Mouse (Mus musculus) left cerebral cortex, adult 8-10 months (tissue): ENCODE data around the gene Pigk. TPM values are rescaled to one million over a fixed set of nuclear protein-coding genes. Genes with fewer than 3 reads are reported as not detected.
A peak's percentile ranks its signal among the peaks of the same experiment; 100 is the strongest.

ENCODE experiments used
- DNase-seq, 2 experiments: peaks; one replicate each; pipeline ENCODE4 v3.0.0; 2022; ENCODE audit warnings: low spot score in 2 of 2
- total RNA-seq, 4 experiments: library from RNA; stranded (reverse); gene quantifications; 2 replicates each; pipeline ENCODE4 v1.2.4; 2022

Pigk gene
- total RNA-seq, 4 experiments from 2014 or later, result 52.5 to 68.3 (median 54.0) TPM

GRCm38 (mm10) chr3:152932096-152932495 lies 218.2 kb downstream of the Pigk start:
- no peak for DNase-seq

DNA sequence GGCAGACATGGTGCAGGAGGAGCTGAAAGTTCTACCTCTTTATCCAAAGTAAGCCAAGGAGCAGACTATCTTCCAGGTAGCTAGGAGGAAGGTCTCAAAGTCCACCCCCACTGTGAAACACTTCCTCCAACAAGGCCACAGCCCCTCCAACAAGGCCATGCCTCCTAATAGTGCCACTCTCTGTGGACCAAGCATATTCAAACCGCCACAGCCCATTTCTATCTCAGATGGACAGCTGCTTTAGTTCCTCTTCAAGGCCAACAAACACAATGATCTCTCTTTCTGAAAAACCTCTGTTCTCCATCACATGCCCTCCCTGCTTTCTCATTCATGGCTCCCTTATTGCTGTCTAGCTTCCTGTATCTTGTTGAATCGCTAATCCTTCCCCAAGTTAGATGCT lies 218.6 kb downstream of the Pigk start:
- no peak for DNase-seq

GRCm38 (mm10) chr3:152933737-152934136 lies 219.8 kb downstream of the Pigk start:
- no peak for DNase-seq

GRCm38 (mm10) chr3:152936313-152936712 lies 222.4 kb downstream of the Pigk start:
- no peak for DNase-seq

GRCm38 (mm10) chr3:152941671-152942070 lies 227.8 kb downstream of the Pigk start:
- DNase-seq, result no peak

GRCm38 (mm10) chr3:152942985-152943384 lies 229.1 kb downstream of the Pigk start:
- no peak for DNase-seq

- no peak for DNase-seq
Measured at GRCm38 (mm10) chr3:152944766-152945165, 230.9 kb downstream of the Pigk start.

DNA sequence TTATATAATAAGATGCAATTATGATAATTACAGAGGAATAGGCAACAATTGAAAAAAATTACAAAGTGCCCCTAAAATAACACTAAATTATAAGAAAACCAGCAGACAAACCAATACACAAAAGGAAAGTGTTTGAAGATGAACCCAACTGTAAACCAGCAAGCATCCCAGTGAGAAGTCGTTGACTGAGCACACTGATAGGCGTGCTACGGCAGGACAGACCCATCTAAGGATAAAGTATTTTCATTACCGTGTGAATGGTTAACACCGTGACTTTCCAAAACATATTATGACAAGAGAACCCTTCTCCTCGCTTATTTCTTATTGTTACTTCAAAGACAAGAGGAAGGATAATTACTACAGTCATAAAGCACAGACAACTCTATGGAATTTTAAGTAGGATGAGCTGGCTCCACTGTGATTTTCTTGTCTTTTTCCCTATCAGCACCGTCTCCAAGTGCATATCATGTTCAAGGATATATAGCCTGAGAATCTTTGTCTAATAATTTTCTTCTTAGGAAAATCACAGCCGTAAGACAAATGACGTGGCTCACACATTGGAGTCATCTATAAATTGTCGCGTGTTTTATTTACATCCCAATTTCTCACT lies 233.2 kb downstream of the Pigk start:
- DNase-seq, result no peak

GRCm38 (mm10) chr3:152948556-152948955 lies 234.7 kb downstream of the Pigk start:
- no peak for DNase-seq

DNA sequence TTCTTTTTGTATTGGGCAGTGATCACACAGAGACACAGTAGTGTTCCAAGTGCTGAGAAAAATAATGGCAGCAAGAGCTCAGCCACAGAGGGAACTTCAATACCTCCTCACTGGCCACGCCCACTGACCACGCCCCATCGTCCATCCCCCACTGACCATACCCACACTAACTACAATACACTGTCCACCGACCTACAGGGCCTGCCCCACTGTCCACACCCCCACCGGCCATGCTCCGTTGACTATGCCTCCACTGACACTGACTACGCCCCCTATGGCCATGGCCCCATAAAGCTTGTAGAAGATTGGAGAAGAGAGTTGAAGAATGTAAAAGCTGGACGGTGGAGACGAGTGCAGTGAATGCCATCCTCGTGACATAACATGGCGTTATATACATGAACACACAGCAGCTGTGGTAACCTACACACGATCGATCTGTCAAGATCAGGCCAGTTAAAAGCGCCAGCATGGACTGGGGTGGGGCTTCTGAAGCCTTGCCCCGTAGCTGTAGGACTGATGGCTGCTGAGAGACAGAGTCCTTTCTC lies 235.4 kb downstream of the Pigk start:
- DNase-seq, result no peak

GRCm38 (mm10) chr3:152950299-152950698 lies 236.4 kb downstream of the Pigk start:
- no peak for DNase-seq

DNA sequence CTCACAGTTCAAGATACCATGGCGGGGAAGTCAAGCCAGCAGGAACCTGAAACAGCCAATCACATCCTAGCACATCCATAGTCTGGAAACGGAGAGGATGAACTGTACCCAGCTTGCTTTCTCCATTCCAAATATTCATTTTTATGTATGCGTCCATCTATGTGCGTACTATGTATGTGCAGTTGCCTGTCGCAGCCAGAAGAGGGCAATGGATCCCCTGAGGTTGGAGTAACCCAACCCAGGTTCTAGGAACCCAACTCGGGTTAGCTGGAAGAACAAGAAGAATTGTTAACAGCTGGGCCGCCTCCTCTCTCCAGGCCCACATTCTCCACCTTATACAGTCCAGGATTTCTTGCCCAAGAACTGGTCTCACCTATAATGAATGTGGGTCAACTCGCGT lies 237.0 kb downstream of the Pigk start:
- DNase-seq, result no peak

GRCm38 (mm10) chr3:152951634-152952545 lies 238.0 kb downstream of the Pigk start:
- DNase-seq, result no peak

DNA sequence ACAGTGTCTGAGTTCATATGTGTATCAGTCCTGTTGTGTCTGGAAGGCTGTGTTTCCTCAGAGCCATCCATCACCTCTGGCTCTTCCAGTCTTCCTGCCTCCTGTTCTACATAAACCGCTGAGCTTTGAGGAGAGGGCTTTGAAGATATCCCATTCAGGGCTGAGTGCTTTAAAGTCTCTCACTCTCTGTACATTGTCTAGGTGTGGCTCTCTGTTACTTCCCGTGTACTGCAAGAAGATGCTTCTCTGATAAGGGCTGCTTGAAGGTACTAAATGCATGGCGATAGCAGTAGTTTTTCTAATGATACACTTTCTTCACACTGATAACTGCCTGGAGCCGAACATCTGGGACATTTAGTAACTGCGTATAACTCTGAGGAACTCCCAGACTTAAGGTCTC lies 242.1 kb downstream of the Pigk start:
- DNase-seq, result no peak

- DNase-seq, result no peak
Measured at GRCm38 (mm10) chr3:152956771-152957170, 242.9 kb downstream of the Pigk start.

DNA sequence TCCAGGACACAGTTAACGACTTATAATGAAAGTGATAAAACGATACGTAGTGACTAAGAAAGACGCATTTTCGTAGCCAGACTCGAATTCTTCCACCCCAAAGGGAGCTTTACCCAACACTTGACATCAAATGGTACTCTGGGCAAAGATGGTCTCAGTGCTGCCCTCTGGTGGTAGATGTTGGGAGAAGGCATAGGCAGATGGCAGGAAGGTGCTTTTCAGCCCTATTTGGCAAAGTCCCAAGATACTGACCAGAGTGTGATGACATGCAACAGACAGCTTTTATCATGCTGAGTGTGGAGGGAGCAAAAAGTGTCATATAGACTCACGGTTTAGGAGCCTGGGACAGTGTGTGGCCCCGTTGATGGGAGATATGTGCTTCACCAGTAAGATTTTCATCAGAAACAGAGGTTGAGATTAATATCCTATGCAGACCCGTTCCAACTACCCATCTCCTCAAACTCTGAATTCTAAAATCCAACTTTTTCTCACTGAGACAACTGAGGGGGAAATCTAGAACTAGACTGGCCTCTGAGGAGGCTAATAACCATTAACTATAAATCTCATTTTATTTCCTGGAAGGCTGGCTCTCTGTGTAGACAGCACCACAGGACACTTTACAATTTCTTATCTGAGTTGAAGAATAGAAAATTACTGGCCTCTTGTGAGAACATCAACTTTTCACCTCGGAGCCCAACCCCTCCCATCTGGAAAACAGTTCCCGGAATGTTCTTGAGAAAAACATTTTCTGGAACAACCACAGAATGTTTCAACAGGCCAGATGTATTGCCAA lies 244.7 kb downstream of the Pigk start:
- DNase-seq, result peak in 1 of 2 experiments; percentile 37

DNA sequence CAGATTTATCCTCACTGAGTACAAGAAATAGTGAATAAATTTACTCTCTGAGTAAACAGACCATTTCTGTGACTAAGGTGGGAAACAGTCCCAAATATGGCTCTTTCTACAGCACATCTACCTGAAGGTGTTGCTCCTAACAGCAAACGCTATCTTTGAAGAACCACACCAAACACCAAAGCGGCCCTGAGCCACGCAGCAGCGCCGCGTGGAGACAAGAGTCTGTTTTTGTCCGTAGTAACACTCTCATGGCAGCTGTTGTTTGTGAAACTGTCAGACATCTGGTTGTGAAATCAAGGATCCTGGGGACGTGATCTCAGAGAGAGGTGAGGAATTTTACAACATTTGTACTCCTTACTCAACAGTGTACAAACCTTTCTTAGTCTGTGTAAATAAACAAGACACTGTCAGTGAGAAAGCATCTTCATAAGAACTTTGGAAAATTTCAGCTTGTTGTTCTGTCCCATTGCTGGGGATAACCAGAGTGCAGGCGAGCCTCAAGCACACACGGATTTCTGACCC lies 248.0 kb downstream of the Pigk start:
- DNase-seq, result no peak

DNA sequence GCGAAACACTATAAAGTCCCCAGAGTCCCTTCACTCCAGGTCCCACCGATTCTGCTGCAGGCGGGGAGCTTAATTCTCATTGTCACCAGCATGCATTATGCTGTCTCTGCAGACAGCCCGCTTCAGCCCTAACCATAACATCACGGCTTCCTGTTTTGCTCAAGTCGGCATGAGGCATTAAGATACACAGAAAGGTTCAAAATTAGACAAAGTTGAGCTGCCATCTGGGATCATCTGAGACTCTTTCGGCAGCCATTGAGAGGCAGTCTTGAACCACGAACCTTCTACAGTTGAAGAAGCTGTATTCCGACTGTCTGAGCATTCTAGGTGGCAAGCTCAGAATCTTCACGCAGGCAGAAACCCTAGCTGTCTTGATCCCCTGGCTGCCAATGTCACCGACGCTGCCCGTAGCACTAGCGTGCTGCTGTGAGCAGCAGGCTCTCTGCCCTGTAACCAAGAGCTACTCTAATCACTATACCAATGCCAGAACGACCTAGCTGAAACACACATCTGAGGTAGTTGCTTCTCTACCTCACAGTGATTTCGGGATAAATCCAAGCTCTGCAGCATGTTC lies 256.0 kb downstream of the Pigk start:
- DNase-seq, result no peak

- DNase-seq, result peak; percentile 29 to 93
Measured at GRCm38 (mm10) chr3:152971373-152971772, 257.5 kb downstream of the Pigk start.

- DNase-seq, result no peak
Measured at GRCm38 (mm10) chr3:152979481-152980092, 265.7 kb downstream of the Pigk start.

DNA sequence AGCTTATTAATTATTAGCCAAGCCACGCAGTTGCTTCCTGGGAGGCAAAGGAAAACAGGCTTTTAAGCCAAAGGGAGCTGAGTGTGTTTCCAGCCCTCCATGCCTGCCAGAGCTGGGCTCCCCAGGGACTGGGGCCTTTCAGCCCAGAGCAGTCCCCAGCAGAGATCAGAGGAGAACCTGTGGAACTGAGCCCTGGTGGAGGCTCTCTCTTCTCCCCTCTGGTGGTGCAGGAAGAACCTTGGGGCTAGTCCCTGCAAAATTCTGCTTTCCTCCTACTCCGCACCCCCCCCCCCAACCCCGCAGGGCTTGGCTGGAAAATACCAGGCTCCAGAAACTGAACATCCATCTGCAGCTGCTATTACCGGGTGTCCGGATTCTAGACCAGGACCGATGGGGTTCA lies 266.5 kb downstream of the Pigk start:
- DNase-seq, result no peak
